Mouse (Mus musculus) embryonic facial prominence, embryonic 12.5 days (tissue): ENCODE data around the gene Frg2f1. TPM values are rescaled to one million over a fixed set of nuclear protein-coding genes. Genes with fewer than 3 reads are reported as not detected.

Experiments
- ATAC-seq: fragments of 200-750 bp; cut with Nextera tagmentation; 2 replicates; pipeline ENCODE4 v1.8.0; 2017; ENCODE audit not compliant: insufficient number of reproducible peaks, insufficient read depth, low FRiP score, low TSS enrichment
- H3K27ac ChIP-seq: fragments of 300-500 bp; sonication (generic); 2 replicates; pipeline ENCODE4 v1.5.1; 2016; ENCODE audit warnings: mild to moderate bottlenecking
- H3K27me3 ChIP-seq: fragments of 300-500 bp; sonication (generic); 2 replicates; pipeline ENCODE4 v1.6.1; 2016; ENCODE audit warnings: mild to moderate bottlenecking, moderate library complexity
- H3K36me3 ChIP-seq: fragments of 300-500 bp; sonication (generic); 2 replicates; pipeline ENCODE4 v1.6.1; 2016; ENCODE audit warnings: mild to moderate bottlenecking
- H3K4me1 ChIP-seq: fragments of 300-500 bp; sonication (generic); 2 replicates; pipeline ENCODE4 v1.6.1; 2016
- H3K4me2 ChIP-seq: fragments of 300-500 bp; sonication (generic); replicated peaks from 2 replicates; pipeline ENCODE4 v1.6.1; 2016; ENCODE audit warnings: mild to moderate bottlenecking, moderate library complexity
- H3K4me3 ChIP-seq: fragments of 300-500 bp; sonication (generic); 2 replicates; pipeline ENCODE4 v1.5.1; 2016; ENCODE audit warnings: mild to moderate bottlenecking
- H3K9ac ChIP-seq: fragments of 300-500 bp; sonication (generic); 2 replicates; pipeline ENCODE4 v1.6.1; 2016; ENCODE audit warnings: mild to moderate bottlenecking, moderate library complexity
- H3K9me3 ChIP-seq: fragments of 300-500 bp; sonication (generic); 2 replicates; pipeline ENCODE4 v1.6.1; 2016; ENCODE audit warnings: mild to moderate bottlenecking, moderate library complexity
- WGBS: fragments of 180-500 bp; shearing (Covaris S2); methylation state at CpG from one replicate; pipeline ENCODE4 v1.1.7; 2016; 5-methylcytosine and 5-hydroxymethylcytosine counted together
- polyA plus RNA-seq: library from polyadenylated mRNA; unstranded; fragments of >200 nt; fragmentation: Nextera tagmentation; extraction: Ambion mirVana; gene quantifications from 2 replicates; pipeline ENCODE4 v1.2.1, GENCODE M21; 2016

Frg2f1 gene
- polyA plus RNA-seq, 1 experiment from 2014 or later: 4.0 TPM

GRCm38 (mm10) chr4:119490806-119491205 lies 48.5 kb downstream of the Frg2f1 start:
- Histone ChIP-seq H3K27me3 (peaks cover 29% of the 10 kb centered on the region), H3K36me3 (no peaks in the 10 kb centered on the region), H3K4me1 (peaks cover 3% of the 10 kb centered on the region; the same call in 1 of the 2 replicates), H3K9ac (no peak overlapping the region), H3K27ac (no peak overlapping the region), H3K4me2 (no peak overlapping the region), H3K9me3 (no peaks in the 10 kb centered on the region), H3K4me3 (no peak overlapping the region)
- 72% methylated on average over 3 of the region's 3 CpGs for WGBS
- no peak for ATAC-seq

- Histone ChIP-seq H3K9ac (no peak overlapping the region), H3K27ac (no peak overlapping the region), H3K4me3 (no peak overlapping the region), H3K36me3 (no peaks in the 10 kb centered on the region), H3K27me3 (peaks cover 29% of the 10 kb centered on the region), H3K4me1 (peaks cover 3% of the 10 kb centered on the region; the same call in 1 of the 2 replicates), H3K4me2 (no peak overlapping the region), H3K9me3 (no peaks in the 10 kb centered on the region)
- ATAC-seq: no peak
- 92% methylated on average over 10 of the region's 10 CpGs for WGBS
Measured at GRCm38 (mm10) chr4:119489666-119490065, 49.7 kb downstream of the Frg2f1 start.

DNA sequence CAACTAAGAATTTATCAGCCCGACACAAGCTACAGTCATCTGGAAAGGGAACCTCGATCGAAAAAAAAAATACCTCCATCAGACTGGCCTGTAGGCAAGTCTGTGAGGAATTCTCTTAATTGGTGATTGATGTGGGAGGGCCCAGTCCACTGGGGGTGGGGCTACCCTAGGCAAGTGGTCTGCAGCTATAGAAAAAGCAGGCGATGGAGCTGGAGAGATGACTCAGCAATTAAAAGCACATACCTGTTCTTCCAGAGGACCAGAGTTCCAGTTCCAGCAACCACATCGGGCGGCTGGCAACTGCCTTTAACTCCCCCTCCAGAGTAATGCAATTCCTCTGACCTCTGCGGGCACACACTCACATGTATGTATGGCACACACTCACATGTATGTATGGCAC lies 54.4 kb downstream of the Frg2f1 start:
- WGBS: 68% methylated on average over 7 of the region's 7 CpGs
- no peak for ATAC-seq
- H3K27me3 ChIP-seq: no peaks in the 10 kb centered on the region

GRCm38 (mm10) chr4:119483051-119483450 lies 56.3 kb downstream of the Frg2f1 start:
- no peaks in the 10 kb centered on the region for H3K36me3 ChIP-seq
- H3K4me1 ChIP-seq: no peaks in the 10 kb centered on the region
- H3K27me3 ChIP-seq: no peaks in the 10 kb centered on the region
- no peaks in the 10 kb centered on the region for H3K9me3 ChIP-seq
- no peak overlapping the region for H3K9ac ChIP-seq
- no peak overlapping the region for H3K4me3 ChIP-seq
- no peak overlapping the region for H3K27ac ChIP-seq
- no peak overlapping the region for H3K4me2 ChIP-seq
- WGBS: 49% methylated on average over 9 of the region's 9 CpGs
- ATAC-seq: no peak

More for the DNA sequence above, 54.4 kb downstream of the Frg2f1 start:
- no peak overlapping the region for H3K4me3 ChIP-seq
- no peak overlapping the region for H3K27ac ChIP-seq
- H3K9ac ChIP-seq: no peak overlapping the region
- no peaks in the 10 kb centered on the region for H3K36me3 ChIP-seq
- H3K9me3 ChIP-seq: no peaks in the 10 kb centered on the region
- H3K4me1 ChIP-seq: no peaks in the 10 kb centered on the region
- H3K4me2 ChIP-seq: no peak overlapping the region

Other genes with a start within 250 kb of the Frg2f1 start
- gene Ybx1, start 244.9 kb downstream of the Frg2f1 start, polyA plus RNA-seq: 1,059 and 1,113 TPM in 2 replicates
- gene Ppih, start 219.0 kb downstream of the Frg2f1 start, polyA plus RNA-seq: 120 and 125 TPM in 2 replicates
- 8.3 and 9.5 TPM in 2 replicates for gene Ccdc30, start 124.0 kb downstream of the Frg2f1 start, polyA plus RNA-seq
- 28.7 and 31.3 TPM in 2 replicates for gene Ppcs, start 117.1 kb downstream of the Frg2f1 start, polyA plus RNA-seq
- gene Zmynd12, start 116.7 kb downstream of the Frg2f1 start, polyA plus RNA-seq: 0.14 TPM in 1 of 2 replicates, not detected in the other
- gene Rimkla, start 46.9 kb downstream of the Frg2f1 start, polyA plus RNA-seq: 2.3 and 2.7 TPM in 2 replicates
- gene Foxj3, start 2.5 kb downstream of the Frg2f1 start, polyA plus RNA-seq: 29.5 and 29.8 TPM in 2 replicates
- not detected in 2 replicates for gene Guca2a, start 98.2 kb upstream of the Frg2f1 start, polyA plus RNA-seq
- gene Guca2b, start 119.4 kb upstream of the Frg2f1 start, polyA plus RNA-seq: not detected in 2 replicates
- 3.2 and 3.5 TPM in 2 replicates for gene Hivep3, start 194.3 kb upstream of the Frg2f1 start, polyA plus RNA-seq